Mouse (Mus musculus) kidney, postnatal 10 days (tissue): ENCODE results near the gene Cc2d1b.

ENCODE experiments used
- DNase-seq: peaks from one replicate; pipeline ENCODE4 v3.0.0; 2021; ENCODE audit warnings: mixed read lengths

The Cc2d1b gene

DNA sequence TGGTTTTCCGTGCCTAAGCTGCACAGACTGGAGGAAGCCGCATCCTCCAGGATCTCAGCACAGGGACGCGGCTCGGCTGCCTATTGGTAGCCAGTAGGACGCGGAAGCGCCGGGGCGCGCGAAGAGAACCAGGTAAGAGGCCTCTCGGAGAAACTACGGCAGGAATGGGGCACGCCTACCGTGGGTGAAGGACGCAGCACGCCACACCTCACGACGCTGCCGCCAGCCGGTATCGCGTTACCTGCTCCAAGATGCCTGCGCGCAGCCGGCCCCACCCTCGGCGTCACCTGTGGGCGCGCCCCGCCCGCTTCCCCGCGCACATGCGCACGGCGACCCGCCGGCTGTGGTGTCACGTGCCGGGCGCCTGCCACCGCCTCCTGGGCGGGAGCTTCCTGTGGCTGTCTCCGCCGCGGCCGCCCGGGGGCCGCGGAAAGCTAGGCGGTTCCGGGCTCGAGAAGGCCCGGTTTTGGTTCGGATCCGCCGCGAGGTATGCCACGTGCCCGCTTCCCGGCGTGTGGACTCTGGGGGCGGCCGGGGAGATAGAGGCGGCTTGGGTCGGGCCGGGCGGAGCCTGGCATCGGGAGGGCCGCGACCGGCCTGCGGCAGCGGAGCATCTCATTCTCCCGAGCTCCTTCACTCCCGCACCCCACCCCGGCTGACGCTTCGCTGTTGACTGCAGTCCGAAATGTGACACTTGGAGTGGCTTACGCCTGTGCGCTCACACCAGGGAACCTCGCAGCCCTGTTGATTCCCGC is at the start of gene Cc2d1b:
Cc2d1b (plus strand) TSS at position 354 of the 755 bp plus-strand sequence.
- DNase-seq: peak; percentile 95

DNA sequence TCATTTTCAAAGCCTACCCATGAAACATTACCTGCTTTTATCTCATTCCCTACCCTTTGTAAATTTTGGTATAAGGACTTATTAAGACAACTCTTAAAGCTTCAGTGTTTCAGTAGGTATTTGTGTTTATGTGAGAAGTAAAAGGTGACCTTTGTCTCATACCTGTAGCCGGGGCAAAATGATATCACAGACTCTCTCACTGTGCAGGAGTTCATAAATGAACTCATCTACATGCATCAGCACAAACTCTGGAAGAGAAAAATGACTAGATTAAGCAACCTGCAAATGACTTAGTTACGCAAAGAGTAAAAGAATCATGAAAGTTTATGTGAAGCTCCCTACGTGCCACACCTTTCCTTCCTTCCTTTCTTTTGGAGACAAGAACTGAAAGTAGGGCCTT is 47.1 kb upstream of the Cc2d1b start:
- no peak for DNase-seq

DNA sequence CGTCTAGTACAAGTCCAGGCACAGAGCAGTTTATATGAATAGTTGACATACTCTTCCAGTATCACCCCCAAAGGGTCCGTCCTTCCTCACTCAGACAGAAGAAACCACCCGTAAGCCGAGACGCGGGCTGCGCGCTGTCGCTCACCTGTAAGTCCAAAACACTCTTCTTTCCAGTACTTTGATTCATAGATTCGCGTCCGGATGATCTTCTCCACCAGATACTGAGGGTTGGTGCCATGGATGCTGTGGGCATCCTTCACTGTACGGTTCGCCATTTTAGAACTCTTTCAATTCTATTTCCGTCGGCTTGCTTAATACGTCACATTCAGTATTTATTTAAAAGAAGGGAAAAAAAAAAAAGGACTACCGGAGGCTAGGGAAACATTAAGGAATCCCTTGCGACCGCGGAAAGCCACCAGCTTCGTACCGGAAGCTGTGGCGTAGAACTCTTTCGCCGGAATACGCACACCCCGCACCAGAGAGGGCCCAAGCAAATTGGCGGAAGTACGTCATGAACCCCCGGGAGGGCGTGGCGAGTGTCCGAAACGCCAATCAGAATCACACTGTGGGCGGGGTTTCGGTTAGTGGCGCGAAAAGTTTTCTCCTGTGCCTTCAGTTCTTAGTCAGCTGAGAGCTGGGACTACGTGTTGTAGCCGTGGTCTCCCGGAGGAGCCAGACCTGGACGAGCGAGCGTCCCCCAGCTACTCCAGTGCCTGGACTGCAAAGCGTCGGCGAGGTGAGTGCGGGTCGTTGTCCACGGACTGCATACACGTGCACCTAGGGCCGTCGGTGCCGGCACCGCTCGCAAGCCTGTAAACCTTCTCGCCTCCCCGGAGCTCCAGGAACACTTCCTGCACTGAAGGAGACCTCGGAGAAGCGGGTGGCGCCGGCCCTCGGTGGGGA is 40.6 kb upstream of the Cc2d1b start, which contains the start of the genes Prpf38a and Orc1:
Prpf38a (minus strand) TSS at position 497 of the 903 bp plus-strand sequence.
Orc1 (plus strand) TSS at position 584 of the 903 bp plus-strand sequence.
- DNase-seq: peak; percentile 99

DNA sequence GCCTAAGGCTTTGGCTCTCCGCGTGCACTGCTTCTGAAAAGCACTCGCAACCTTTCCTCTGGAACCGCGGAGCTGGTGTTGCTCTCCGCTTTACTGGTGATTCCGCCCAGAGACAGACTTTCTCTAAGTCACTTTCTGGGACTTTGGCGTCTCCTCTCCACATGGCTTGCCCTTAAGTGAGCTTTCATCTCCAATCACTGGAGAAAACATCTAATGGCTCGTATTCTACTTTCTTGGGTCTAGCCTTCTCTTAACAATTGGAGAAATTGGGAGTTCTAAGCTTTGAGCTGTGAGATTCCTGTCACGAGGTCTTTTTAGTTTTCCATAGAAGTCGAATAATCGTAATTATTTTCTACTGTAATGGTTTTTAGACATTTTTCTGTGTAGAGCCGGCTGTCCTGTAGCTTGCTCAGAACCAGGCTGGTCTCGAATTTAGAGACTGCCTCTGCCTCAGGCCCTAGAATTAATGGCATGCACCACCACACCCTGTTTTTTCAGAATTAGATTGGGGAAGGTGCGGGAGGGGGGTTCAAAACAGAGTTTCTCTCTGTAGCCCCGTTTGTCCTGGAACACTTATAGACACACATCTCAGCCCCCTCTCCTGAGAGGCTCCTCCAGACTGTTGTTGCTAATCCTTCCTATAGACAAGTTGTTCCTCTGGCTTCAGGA is 39.9 kb upstream of the Cc2d1b start:
- DNase-seq: no peak

DNA sequence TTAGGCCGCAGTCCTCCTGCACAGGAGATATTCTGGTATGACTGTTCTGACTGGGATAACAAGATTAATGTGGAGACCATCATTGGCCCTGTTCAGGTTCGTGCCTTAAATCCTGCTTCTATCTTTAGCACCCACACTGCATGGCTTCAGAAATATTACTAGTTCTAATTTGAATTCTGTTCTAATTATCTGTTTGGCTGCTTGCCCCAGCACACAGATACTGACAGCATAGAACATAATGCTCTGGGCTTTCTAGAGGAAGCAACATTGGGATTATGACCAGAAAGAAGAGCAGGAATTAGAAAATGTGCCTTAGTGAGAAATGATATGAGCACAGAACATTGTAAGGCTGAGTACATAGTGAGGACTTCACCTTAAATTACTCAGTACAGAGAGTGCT is 26.4 kb upstream of the Cc2d1b start:
- DNase-seq: no peak

DNA sequence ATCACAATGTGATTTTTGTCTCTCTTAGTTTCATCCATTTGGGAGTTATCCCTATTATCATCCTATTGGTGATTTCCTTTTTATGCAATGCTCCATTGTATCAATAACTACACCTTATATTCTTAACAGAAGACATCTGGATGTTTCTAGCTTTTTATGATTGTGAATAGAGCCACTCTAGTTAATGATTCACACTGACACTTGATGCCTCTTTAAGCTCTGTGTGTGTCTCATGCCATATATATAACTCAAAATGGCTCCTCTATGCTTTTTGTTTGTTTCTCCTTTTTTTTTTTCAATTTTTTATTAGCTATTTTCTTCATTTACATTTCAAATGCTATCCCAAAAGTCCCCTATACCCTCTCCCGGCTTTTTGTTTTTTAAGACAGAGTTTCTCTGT is 24.0 kb upstream of the Cc2d1b start:
- DNase-seq: no peak

DNA sequence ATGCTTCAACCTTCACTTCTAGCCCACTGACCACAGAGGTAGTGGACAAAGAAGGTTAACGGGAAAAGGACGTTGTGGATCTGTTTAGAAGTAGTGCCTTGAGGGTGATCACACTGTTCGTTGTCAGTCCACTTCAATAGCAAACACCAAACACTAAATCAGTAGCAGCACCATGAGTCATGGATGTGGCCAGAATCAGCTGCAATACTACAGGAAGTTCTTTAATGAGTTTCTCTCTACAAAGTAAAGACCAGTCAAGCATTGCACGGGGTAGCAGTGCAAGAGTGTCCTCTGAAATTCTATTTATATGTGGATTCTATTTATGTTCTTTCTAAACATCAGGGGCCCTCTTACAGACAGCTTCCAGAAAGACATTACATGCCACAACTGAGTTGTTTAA is 21.4 kb upstream of the Cc2d1b start:
- no peak for DNase-seq

DNA sequence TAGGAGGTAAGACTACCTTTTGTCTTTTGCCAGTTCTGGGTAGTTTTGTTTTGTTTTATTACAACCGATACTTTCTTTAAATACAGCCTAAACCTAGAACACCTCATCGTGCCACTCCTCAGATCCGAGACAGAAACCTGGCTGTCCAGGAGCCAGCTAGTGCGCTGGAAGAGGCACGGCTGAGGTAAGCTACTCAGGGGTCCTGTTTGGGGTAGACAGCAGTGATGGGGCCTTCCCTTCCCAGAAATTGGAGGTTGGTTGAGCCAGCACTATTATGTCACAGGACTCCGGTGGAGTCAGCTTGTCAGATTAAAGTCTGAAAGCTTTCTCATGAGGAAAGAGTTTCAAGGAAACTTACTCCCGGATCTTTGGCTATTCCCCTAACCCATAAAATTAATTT is 17.9 kb upstream of the Cc2d1b start:
- no peak for DNase-seq

DNA sequence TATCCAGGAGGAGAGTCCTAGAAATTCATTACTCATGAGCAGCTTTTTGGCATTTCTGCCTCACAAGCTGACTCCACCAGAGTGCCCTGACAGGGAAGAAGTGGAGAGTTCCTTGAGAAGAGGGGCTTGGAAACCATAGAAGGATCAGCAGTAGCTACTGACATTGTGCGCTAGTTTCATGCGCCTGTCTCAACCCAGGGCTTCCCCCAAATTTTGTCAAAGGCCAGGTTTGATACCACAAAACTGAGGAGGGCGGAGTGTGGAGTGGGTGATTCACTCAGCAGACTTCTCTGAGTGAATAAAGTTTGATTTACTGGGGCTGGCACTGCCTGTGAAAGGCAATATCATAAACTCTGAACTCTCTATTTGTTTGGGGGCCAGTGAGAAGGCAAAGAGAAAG is 11.1 kb upstream of the Cc2d1b start:
- no peak for DNase-seq

DNA sequence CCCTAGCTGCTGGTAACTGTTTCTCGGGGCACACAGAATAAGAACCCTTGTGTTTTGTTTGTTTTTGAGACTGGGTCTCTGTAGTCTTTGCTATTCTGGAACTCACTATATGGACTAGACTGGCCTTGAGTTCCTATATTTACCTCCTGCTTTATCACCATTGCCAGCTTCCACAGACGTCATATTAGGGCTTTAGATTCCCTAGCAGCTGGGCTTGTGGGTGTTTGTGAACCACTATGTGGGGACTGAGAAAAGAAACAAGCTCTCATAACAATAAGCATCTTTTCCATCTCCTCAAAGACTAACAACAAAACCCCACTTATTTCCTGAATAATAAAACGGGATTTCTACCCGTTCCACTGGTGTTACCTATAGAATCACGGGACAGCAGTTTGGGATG is 8.8 kb upstream of the Cc2d1b start:
- DNase-seq: no peak

DNA sequence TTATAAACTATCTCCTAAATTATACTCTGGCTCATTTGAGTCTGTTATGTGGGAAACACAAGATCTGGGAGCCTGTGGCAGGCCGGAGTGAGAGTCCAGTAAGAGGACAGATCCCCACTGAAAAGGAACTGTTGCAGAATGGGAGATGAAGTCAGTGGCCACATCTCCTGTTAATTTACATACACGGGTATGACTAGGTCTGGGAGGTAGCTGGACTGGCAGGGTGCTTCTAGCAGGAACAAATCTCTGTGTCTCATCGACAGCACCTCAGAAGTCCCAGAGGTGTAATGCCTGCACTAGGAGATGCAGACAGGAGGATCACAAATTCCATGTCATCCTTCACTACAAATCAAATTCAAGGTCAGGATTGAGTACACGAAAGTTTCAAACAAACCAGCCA is 1.2 kb upstream of the Cc2d1b start:
- DNase-seq: no peak

DNA sequence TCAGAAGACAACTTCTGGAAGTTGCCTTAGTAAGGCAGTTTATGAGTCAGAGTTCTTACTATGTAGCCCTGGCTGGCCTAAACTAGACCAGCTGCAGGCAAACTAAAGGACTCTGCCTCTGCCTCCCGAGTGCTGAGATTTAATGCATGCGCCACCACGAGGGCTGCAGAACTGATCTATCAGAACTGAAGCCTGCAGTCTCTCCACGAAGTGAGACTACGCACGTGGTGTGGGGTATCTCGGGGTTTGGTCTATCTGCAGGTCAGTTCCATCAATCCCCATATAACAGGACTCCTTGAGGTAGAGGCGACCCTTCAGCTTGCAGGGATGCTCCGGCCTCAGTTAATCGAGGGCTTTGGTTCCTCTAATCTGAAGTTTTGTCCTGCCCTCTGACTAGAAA is 575 bp upstream of the Cc2d1b start:
- peak; percentile 49 for DNase-seq

DNA sequence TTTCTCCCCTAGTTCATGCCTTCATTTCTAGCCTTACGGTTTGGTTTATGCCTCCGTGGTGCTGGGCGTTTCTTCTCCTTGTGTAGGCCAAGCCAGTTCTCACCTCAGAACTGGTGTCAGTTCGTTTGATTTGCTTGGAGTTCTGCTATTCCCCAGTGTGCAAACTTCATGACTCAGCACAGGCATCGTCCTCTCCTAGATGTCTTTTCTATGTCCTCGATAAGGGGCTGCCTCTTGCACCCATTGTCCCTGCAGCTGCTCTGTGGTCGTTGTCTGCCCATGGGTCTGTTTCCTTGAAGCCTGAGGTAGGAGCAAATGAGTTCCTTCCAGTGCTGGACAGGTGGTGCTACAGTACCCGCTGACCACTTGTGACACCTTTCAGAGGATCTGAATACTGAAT is 796 bp downstream of the Cc2d1b start:
- no peak for DNase-seq

DNA sequence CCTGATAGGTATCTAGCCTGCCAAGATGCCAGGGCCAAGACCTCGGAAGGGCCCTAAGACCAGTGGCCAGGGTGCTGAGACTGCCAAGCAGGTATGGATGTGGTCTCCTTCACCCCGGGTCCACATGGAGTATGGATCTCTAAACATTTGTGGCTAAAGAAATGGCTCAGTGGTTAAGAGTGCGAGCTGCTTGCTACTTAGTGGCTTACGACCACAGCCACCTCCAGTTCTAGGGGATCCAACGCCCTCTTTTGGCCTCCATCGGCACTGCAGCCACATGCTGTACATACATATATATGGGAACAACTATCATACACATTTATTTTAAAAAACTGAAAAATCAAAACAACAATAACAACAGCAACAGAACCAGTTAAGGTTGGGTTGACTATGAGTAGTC is 1.8 kb downstream of the Cc2d1b start:
- DNase-seq: no peak

DNA sequence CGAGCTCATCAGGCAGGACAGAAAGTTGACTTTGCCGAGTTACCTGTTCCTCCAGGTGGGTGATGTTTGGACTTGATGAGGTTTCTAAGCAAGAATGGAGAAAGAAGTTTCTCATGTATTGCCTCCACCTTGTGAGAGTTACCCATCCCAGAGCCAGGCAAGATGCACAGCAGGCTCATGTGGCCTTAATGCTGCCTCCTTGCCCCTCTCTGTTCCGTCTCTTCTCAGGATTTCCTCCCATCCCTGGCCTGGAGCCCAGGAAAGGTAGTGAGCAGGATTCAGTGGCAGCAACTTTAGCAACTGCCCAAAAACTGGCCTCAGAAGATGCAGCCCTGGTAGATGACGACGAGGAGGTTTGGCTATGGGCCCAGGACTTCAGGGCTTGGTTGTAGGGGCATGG is 7.3 kb downstream of the Cc2d1b start:
- no peak for DNase-seq

DNA sequence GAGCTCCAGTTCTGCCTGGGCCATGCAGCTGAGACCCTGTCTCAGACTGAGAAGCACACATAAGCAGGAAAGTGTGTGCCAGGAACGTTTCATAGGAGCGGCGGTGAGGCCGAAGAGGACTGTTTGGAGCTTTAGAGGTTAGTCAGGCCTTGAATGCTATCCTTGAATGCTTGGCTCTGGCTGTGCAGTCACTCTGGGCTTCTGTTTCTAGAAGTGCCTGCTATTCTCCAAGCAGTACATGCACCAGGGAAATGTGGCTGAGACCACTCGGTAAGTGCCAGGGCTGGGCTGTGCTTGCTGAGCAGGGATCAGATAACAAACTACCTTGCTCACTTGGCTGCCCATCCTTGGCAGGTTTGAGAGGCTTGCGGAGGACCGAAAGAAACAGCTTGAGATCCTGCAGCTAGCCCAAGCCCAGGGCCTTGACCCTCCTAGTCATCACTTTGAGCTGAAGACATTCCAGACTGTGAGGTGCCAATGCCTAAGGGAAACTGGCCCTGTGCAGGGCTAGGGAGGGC is 9.7 kb downstream of the Cc2d1b start:
- no peak for DNase-seq

DNA sequence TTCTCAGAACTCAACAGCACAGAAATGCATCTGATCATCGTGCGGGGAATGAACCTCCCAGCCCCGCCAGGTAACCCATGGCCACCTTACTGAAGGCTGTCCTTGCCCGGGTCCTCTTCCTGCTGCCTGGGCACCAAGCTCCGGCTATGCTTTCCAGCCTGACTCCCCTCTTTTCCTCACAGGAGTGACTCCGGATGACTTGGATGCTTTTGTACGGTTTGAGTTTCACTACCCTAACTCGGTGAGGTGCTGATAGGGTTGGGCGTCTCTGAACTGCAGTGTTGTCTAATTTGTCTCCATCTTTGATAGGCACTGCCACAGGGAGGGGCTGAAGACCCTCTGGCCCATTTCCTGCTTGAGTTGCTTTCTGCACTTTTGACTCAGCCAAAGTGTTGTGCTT is 10.4 kb downstream of the Cc2d1b start:
- no peak for DNase-seq

DNA sequence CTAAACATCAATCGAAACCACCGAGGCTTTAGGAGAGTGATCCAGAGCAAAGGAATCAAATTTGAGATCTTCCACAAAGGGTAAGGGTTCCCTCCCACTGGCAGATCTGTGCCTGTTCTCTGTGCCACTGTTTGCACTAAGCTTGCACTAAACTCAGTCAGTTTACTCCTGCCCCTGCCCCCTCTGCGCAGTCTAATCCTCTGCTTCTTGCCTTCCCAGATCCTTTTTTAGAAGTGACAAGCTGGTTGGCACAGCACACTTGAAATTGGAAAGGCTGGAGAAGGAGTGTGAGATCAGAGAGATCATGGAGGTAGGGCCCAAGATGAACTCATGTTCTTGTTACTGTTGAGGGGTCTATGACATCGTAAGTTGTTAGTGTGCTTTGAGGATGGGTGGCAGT is 11.9 kb downstream of the Cc2d1b start:
- DNase-seq: no peak

DNA sequence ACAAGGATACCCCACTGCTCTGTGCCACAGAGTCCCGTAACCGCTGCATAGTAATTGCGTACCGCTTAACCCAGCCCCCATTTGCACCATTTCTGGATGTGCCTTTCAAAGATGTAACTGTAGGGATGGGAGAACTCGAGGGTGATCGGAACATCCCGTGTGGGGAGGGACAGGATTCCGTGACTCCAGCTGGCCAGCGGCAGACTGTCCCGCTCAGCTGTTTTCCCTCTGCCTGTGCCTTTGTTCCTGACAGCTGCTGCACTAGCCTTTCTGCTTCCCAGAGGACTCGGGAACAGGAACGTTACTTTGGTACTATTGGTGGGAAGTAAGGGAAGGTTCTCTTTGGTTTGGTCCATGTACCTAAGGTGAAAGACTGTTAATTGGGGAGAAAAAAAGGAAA is 14.0 kb downstream of the Cc2d1b start:
- DNase-seq: peak; percentile 35

DNA sequence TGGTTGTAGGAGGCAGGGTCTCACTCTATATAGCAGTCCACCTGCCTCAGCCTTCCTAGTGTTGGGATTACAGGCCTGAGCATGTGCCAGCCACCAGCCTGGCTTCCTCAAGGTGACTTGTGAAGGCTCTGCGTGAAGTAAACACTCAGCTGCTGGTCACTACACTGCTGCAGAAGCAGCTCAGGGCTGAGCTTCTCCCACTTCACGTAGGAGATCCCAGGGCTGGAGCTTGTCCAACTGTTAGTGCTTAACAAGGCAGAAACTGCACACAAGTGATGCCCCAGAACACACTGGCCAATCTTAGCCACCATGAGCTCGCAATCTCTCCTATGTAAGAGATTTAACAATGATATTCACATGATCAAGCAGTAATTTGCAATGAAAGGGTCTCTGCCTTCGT is 15.0 kb downstream of the Cc2d1b start:
- DNase-seq: no peak

DNA sequence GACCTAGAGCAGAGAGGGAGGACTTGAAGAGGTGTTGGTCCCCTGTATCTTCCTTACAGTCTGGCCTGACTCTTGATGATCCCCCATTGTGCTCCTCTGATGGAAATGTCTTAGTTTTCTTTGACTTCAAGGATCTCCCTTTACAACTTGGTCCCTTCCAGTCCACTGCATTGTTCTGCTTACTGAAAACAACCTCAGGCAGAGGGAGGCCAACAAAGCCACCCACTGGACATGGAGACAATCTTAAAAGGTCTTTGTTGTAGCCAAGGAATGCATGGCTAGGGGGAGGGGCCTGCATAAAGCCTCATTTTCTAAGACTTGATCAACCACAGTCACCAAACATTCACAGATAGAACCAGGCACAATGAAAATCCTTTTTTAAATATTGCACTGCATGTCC is 15.4 kb downstream of the Cc2d1b start:
- DNase-seq: no peak

DNA sequence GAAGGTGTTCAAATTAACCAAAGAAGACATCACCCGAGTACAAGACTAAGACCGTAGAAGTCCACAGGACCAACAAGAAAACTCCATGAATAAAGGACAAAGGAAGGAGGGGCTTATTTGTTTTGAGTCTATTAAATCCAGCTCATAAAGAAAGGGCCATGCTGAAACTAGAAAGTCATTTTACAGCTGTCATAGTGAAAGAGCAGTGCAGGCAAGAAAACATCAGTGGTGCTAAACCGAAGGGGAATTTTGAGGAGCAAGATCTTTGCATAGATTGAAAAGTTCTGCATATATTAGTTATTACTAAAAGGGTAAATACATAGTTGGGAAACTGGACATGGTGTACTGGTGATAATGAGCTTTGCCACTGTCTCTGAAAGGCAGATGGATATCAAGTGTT is 18.0 kb downstream of the Cc2d1b start:
- DNase-seq: no peak

DNA sequence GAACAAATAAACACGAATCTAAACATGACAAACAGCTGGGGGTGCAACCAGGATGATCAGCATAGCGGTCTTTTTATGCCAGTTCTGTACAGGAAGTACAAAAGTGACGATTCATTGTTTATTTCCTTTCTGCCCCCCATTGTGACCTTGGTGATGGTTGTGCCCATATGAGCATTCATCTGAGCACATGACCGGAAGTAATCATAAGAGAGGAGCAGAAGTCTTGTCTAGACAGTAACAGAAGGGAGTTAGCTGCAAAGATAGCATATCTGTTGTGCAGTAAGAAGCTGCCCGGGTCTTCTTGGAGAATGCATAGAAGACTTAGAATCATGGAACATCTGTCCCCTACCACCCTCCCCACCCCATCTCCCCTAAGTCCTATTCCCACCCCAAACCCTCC is 19.0 kb downstream of the Cc2d1b start:
- DNase-seq: no peak
